17 mouse cellular contexts compared by ENCODE assay signal in the genomic region with DNA sequence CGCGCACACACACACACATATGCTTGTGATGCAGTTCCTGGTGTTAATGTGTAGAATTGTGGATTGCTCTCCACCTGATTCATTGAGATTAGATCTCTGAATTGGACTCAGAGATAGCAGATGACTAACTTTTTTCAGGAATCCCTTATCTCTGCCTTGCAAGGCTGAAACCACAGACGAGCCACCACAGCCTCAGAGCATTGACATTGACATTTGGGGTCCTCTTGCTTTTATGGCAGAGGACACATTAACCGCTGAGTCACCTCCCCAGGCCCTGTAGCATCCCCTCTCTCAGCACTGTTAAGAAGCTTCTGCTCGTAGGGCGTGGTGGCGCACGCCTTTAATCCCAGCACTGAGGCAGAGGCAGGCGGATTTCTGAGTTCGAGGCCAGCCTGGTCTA. TPM values are rescaled to one million over a fixed set of nuclear protein-coding genes. Genes with fewer than 3 reads are reported as not detected.
"Had no signal": no experiment of that assay in that cellular context is flagged by ENCODE, and none has a peak within 500 bp of the region (broad histone marks: within the 10 kb centered on the region; RNA-seq: fewer than 3 reads in every experiment).

No protein-coding gene starts in this region.

- H3K4me1 ChIP-seq: limb, embryonic 13.5 days; midbrain, embryonic 10.5 days; neural tube, embryonic 12.5 days had no signal

- H3K27ac ChIP-seq: layer of hippocampus, adult 2 months; limb, embryonic 13.5 days; liver, embryonic 14.5 days; midbrain, embryonic 10.5 days; neural tube, embryonic 12.5 days; stomach, postnatal 0 days had no signal

- H3K9ac ChIP-seq: limb, embryonic 13.5 days; liver, embryonic 14.5 days; neural tube, embryonic 12.5 days had no signal

- H3K27me3 ChIP-seq: limb, embryonic 13.5 days; neural tube, embryonic 12.5 days had no signal

- H3K4me2 ChIP-seq: limb, embryonic 13.5 days; neural tube, embryonic 12.5 days had no signal

- ATAC-seq: lung, postnatal 0 days had no signal

- H3K9me3 ChIP-seq: limb, embryonic 13.5 days; midbrain, embryonic 10.5 days; neural tube, embryonic 12.5 days had no signal

- DNase-seq: kidney, postnatal 10 days; kidney, postnatal 4 days; left cerebral cortex, postnatal 4 days; lung, adult 2 months; lung, postnatal 36 days; midbrain, embryonic 14.5 days; thymus, postnatal 14 days had no signal

- H3K4me3 ChIP-seq: layer of hippocampus, adult 2 months; limb, embryonic 13.5 days; midbrain, embryonic 10.5 days; neural tube, embryonic 12.5 days had no signal

RNA-seq across cellular contexts. Expression of a gene that starts 17.0 kb away (rescaled TPM):
- total RNA-seq: megakaryocyte, adult 5-6 weeks; monocyte, adult 5-6 weeks; neutrophil, adult 5-6 weeks had no signal
